Mouse (Mus musculus) R1 (cell line): ENCODE measurements around the gene Anks1.

Source experiments
- DNase-seq: peaks from one replicate; pipeline ENCODE4 v3.0.0-alpha.2; 2018; ENCODE audit warnings: low read depth, low spot score

Gene Anks1

GRCm38 (mm10) chr17:27996320-27996719, 87.2 kb downstream of the Anks1 start:
- no peak for DNase-seq

GRCm38 (mm10) chr17:27997212-27997611, 88.1 kb downstream of the Anks1 start:
- DNase-seq: no peak

GRCm38 (mm10) chr17:27999683-28000273, 90.7 kb downstream of the Anks1 start:
- peak; percentile 38 for DNase-seq

GRCm38 (mm10) chr17:28000389-28000788, 91.3 kb downstream of the Anks1 start:
- no peak for DNase-seq

GRCm38 (mm10) chr17:28000851-28001250, 91.7 kb downstream of the Anks1 start:
- peak; percentile 35 for DNase-seq

GRCm38 (mm10) chr17:28005393-28005792, 96.3 kb downstream of the Anks1 start:
- DNase-seq: no peak

GRCm38 (mm10) chr17:28006208-28006607, 97.1 kb downstream of the Anks1 start:
- DNase-seq: no peak

- DNase-seq: no peak
Observed at GRCm38 (mm10) chr17:28006611-28007010, 97.5 kb downstream of the Anks1 start.

- peak; percentile 32 for DNase-seq
Observed at GRCm38 (mm10) chr17:28007179-28007811, 98.2 kb downstream of the Anks1 start.

GRCm38 (mm10) chr17:28007857-28008564, 98.9 kb downstream of the Anks1 start:
- DNase-seq: peak; percentile 50

GRCm38 (mm10) chr17:28008565-28008981, 99.5 kb downstream of the Anks1 start:
- peak; percentile 43 for DNase-seq

- no peak for DNase-seq
Observed at GRCm38 (mm10) chr17:28009066-28009715, 100.1 kb downstream of the Anks1 start.

- DNase-seq: no peak
Observed at GRCm38 (mm10) chr17:28009716-28010114, 100.6 kb downstream of the Anks1 start.

- DNase-seq: no peak
Observed at GRCm38 (mm10) chr17:28010925-28011324, 101.8 kb downstream of the Anks1 start.

- no peak for DNase-seq
Observed at GRCm38 (mm10) chr17:28012851-28013250, 103.7 kb downstream of the Anks1 start.

GRCm38 (mm10) chr17:28013259-28013875, 104.3 kb downstream of the Anks1 start:
- DNase-seq: peak; percentile 94

- DNase-seq: no peak
Observed at GRCm38 (mm10) chr17:28014449-28014848, 105.3 kb downstream of the Anks1 start.

- DNase-seq: no peak
Observed at GRCm38 (mm10) chr17:28015068-28015730, 106.1 kb downstream of the Anks1 start.

- no peak for DNase-seq
Observed at GRCm38 (mm10) chr17:28016056-28016797, 107.1 kb downstream of the Anks1 start.

GRCm38 (mm10) chr17:28018344-28018743, 109.2 kb downstream of the Anks1 start:
- DNase-seq: peak; percentile 82

GRCm38 (mm10) chr17:28018776-28019175, 109.7 kb downstream of the Anks1 start:
- no peak for DNase-seq
